Mouse (Mus musculus): ENCODE results near the gene Pld2.

Gene Pld2

DNA sequence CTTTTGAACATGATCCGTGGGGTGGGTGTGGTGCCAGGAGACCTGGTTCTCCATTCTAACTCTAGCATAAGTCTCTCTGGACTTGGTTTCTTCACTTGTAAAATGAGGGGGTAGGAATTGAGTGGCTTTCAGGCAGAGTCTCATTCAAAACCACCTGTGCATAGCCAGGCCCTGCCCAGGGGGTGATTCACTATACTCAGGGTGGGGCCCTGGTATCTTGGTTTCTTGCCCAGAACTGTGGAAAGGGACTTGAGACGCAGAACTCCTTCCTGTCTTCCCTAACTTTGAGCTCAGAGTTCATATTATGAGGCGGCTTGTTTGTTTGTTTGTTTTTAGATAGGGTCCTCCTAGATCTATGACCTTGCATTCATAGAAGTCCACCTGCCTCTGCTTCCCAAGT is 37.3 kb downstream of the Pld2 start:
- no peak for DNase-seq (ENCODE audit: low spot score)

DNA sequence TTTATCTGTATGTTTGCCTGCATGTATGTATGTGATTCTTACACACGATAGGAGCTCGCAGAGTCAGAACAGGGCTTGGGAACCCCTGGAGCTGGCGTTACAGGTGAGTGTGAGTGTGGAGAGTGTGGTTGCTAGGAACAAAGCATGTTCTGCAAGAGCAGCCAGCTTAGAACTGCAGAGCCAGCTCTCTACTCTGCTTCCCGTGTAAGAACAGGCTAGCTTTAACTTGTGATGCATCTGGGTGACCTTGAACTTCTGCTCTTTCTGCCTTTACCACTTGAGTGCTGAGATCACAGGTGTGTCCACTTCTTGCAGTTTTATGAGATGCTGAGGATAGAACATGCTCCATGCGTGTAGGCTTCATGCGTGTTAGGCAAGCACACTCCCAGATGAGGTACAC is 39.1 kb downstream of the Pld2 start:
- no peak for DNase-seq (ENCODE audit: low spot score)

DNA sequence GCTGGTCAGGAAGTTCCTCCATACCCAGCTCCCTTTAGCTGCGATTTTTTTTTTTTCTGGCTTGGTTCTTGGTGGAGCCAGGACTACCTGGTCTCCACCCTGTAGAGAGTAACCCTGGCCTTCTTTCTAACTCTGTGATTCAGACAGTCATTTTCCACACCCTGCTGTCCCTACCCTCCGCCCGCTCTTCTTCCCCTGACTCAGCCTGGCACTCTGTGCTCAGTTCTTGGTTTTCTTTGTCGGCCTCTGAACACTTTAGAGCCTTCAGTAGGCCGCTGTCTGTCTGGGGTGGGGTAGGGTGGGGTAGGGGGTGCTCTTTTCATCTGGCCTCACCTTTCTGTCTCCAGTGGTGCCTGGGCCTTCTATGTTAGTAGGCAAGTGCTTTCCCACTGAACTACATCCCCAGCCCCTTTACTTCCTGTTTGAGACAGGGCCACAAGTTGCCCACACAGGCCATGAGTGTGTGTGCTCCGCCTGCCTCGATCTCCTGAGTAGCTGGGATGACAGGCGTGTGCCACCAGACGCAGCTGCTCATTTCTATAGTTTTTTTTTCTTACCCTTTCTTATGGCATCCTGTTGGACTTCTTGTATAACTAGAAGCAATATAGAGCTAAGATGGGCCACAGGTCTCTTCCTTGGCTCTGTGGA is 40.0 kb downstream of the Pld2 start:
- no peak for DNase-seq (ENCODE audit: low spot score)

DNA sequence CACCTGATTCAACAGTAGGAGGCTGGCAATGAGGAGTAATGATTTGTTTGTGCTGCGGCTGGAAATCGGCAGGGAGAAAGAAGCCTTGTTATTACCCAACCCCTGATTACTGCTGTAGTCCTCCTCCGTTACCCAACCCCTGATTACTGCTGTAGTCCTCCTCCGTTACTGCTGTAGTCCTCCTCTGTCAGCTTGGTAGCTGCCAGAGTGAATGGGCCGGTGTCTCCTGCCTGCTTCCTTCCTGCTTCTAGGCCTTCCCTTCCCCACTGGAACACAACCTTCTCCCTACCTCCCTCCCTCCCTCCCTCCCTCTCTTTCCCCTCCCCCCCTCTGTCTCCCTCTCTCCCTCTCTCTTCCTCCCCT is 40.5 kb downstream of the Pld2 start:
- DNase-seq (ENCODE audit: low spot score), result no peak

DNA sequence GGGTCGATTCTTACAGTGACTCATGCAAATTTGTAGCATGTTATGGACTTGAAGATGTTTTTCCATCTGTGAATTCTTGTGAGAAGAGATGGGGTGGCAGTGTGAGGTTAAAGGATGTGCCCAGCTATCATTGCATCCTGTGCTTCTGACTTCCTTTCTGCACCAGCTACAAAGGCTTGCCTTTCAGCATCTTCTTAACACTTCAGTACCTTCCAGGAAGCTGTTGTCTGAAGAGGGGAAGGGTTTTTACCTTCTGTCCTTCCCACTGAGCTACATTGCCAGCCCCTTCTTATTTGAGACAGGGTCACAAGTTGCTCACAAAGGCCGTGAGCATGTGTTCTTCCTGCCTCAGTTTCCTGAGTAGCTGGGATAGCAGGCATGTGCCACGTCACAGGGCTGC is 41.1 kb downstream of the Pld2 start:
- no peak for DNase-seq (ENCODE audit: low spot score)

DNA sequence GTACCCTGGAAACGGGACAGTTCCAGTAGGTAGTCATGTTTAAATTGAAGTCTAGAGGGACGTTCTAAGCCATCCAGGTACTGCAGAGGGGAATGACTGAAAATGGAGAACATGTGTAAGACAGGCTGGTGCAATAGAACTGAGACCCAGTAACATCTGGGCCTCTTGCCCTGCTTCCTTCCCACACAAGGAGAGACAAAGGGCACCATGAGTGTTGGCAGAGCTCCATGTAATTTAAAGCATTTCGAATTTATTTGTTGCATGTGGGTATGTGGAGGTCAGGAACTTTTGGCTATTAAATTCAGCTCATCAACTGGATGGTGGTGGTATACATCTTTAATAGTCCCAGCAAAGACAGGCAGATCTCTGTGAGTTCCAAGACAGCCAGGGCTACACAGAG is 42.3 kb downstream of the Pld2 start:
- DNase-seq (ENCODE audit: low spot score), result no peak

DNA sequence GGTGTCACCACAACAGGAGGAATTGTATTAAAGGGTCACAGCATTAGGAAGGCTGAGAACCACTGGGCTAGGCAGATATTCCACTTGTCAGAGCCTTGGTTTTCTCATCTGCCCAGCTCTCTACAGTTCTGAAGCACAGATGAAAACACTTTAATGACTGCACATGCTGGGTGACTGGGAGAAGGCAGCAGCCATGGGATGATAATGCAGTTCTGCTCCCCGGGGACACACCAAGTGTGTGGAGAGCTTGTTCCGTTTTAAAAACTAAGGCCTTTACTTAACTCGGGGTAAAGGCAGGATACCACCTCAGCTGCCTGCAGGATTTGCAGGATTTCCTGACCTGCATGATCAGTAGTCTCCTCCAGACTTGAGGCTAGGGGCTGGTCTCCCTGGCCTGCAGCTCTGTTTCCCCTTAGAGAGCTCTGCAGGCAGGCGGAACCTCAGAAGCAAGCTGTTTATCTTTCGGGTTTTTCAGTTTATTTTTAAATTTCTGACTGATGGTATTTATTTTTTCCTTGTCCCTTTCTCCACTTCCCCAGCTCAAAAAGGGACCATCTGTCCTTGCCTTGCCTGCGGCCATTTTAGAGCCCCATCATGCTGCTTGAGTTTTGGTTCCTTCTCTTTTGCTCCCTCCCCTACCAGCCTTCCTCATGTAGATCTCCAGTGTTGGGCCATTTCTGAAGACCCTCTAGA is 43.3 kb downstream of the Pld2 start:
- DNase-seq (ENCODE audit: low spot score), result no peak

DNA sequence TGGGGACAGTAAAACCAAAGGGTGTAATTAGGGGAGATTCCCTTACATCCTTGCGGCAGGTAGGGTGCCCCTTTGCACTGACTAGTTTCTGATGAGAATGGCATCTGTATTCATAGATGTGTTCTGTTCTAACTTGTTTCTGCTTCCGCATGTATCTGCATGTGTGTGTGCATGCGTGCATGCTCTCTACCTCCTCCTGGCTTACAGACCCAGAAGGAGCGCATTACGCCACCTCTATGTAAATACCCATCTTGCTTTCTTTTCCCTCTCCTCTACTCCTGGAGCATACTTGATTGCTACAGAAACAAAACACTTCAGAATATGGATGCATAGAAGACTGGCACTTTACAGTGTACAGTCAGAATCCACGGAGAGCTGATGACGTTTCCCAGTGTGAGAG is 43.9 kb downstream of the Pld2 start:
- DNase-seq (ENCODE audit: low spot score), result no peak

DNA sequence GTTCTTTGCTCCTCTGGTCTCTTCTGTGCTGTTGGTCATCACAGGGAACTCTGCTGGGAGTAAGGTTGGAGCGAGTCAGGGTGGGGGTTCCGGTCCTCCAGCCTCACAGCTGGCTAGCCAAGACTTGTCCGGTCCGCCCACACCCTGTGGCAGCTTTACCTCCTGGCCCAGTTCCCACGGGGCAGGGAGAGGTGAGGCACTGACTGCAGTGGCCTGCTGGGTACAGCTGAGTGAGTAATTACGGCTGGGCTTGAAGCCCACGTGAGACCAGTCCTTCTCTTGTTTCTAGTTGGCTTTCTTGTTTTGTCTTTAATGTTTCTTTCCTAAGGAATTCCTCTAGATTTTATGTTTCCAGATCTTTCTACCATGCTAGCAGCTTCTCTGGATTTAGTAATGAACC is 45.6 kb downstream of the Pld2 start:
- DNase-seq (ENCODE audit: low spot score), result no peak

DNA sequence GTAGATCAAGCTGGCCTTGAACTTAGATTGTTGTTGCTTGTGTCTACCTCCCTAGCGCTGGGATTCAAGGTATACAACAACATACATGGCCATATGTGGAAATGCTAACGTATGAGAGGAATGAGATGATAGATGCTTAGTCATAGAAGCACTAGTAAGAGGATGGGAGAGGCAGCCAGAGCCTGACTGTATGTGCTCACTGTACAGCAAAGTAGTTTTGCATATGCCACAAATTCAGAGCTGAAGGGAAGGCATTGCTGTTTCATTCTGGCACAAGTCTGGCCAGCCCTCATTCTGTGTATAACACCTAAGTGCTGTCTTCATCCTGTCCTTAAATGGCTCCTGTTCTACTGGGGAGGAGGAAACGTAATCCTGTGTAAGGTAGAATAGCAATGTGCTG is 46.4 kb downstream of the Pld2 start:
- no peak for DNase-seq (ENCODE audit: low spot score)

DNA sequence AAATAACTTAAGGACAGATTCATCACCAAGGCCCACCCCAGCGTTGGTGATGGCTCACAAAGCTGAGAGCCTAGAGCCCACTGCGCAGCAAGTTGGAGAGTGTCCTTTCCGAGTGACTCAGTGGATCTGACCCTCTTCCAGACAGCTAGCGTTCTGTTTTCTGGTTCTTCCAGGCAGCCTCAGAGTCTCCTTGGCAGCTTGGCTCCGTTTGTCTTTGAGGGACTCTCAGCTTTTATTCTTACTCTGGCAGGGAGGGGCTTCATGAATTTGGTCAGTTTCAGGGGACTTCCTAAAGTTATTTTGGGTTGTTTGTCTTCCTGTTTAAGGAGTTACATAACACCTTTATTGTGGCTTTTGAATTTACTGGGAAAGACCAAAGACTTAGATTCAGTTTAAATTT is 47.1 kb downstream of the Pld2 start:
- no peak for DNase-seq (ENCODE audit: low spot score)

DNA sequence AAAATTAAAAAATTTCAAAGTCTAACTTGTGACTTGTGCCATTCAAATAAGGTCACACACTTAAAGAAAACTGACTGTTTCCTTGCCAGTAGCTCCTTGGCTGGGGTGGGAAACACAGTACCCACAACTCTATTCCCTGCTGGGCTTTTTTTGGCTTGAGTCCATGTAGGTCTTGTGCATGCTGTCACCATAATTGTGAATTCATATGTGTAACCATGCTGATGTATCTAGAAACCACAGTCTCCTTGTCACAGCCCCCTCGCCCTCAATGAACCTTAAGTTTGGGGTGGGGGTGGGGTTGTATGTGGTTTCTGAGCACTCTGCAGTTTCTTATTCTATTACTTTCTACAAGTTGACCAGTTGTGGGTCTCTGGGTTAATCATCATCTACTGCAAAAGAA is 51.9 kb downstream of the Pld2 start:
- DNase-seq (ENCODE audit: low spot score), result no peak

DNA sequence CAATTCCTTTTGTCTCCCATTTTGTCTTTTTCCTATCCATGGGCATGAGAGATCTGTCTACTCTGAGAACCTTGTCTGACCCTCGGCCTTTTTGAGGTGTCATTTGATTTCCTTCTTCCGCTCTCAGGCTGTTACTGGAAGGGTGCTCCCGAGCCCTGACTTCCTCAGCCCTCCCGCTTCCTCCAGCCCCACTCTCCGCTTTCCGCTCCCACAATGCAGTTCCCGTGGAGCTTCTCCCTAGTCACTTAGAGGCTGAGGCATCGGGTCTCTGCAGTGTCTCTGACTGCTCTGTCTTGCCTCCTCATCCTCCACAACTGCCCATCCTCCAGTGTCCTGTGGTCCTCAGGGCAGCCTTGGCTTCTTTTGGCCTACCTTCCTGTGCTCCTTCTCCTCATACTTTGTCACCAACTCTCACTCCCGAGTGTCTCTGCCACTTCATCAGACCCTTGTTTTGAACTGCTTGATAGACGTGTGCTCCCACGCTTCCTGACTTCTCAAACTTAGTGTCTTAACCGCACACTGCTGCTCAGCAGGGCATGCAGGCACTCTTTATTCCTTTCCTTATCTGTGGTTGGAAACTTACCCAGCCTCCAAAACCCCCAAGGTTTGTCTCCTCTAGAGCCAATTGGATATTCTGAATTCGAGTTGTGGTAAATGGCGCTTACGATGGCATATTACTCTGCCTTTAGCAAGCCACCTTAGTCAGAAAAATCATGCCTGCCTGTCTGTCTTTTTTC is 54.6 kb downstream of the Pld2 start:
- DNase-seq (ENCODE audit: low spot score), result no peak

DNA sequence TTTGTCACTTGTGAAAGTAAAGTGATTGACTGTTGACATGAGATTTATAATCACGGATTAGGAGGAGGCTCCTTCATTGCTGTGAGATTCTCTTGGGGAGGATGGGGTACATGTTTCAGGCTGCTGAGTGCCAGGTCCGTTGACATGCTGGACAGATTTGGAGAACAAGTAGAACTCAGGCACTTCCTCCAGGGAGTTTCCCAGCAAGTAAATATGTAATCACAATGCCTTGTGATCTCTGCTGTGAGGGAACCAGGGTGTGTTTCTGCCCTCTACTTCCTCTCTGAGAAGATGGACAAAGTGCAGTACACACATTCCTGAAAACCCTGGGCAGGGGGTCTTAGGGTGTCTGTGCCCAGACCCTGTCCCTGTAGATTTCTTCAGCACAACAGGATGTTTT is 55.8 kb downstream of the Pld2 start:
- no peak for DNase-seq (ENCODE audit: low spot score)

DNA sequence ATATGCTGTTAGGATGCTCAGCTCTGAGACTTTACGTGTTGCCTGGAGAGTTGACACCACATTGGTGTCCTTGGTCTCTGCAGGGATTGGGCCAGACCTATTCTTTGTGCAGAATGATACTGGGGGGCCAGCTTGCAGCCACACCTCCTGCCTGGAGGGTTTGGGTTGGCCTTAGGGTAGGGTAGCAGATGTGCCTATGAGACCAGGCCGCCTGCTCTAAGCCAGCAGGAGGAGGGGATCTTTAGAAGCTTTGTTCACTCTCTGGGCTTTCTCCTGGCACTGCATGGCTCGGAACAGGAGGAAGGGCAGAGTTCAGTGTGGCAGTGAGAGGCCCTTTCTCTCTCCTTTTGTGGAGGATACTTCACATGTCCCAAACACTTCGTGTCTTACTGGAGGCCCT is 56.2 kb downstream of the Pld2 start:
- no peak for DNase-seq (ENCODE audit: low spot score)

DNA sequence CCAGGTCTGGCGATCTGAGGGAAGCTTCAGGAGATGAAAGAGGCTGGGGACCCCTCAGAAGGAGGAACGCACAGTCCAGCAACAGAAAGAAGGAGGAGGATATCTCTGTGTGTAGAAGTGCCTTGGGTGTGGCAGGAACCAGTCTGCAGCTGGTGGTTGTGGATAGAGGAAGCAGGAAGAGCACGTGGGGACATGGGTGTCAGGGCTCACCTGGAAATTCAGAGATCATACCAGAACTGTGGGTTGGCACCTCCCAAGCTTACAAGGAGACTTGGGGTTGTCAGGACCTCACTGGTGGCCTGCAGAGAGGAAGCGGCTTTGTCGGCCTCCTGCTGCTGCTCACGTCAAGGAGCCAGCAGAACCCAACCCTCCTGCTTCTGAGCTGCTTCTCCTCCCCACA is 57.4 kb downstream of the Pld2 start:
- DNase-seq (ENCODE audit: low spot score), result no peak

DNA sequence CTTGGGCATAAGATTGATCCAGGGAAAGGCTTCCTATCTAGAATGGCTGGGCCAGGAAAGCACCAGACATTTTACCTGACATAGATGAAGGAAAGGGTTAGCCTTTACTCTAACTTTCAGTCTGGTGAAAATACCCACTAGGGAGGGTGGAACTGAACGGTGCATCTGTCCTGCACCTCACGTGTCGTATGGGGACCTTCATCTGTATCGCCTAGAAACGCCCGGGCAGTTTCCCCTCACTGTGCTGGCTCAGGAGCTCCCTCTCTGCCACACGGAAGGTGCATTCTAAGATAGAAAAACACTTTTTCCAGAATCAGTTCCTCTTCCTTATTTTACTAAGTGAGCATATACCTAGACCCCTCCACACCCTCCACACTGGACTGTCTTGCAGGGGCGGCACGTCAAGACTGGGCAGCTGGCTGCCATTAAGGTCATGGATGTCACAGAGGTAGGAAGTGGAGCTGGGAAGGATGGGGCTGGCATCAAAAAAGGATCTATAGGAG is 58.6 kb downstream of the Pld2 start:
- no peak for DNase-seq (ENCODE audit: low spot score)

DNA sequence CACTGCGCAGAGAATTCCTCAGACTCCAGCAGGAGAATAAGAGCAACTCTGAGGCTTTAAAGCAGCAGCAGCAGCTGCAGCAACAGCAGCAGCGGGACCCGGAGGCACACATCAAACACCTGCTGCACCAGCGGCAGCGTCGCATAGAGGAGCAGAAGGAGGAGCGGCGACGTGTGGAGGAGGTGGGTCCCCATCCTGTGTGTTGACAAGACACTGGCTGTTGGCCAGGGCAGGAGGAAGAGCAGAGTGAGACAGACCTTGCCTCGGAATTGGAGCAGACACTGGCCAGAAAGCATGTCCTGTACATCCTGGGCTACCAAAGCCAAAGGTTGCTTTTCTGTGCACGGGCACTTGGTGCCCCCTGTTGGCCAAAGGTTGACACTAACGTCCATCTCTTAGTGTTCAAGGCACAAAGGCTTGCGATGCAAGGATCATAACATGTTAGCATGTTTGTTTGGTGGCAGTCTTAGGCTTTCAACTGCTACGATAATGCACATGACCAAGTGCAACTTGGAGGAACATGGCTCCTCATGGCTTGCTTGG is 65.2 kb downstream of the Pld2 start:
- peak; percentile 86 for DNase-seq (ENCODE audit: low spot score)

DNA sequence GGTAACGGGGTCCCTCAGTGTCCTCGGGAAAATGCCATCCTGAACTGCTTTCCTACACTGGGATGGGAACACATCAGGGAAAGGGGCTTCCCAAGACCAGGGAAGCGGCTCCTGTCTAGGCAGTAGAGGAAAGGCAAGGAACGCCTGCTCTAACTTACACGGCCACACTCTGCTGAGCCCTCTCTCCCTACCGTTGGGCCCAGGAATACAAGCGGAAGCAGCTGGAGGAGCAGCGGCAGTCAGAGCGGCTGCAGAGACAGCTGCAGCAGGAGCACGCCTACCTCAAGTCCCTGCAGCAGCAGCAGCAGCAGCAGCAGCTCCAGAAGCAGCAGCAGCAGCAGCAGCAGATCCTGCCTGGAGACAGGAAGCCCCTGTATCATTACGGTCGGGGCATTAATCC is 66.9 kb downstream of the Pld2 start:
- no peak for DNase-seq (ENCODE audit: low spot score)

DNA sequence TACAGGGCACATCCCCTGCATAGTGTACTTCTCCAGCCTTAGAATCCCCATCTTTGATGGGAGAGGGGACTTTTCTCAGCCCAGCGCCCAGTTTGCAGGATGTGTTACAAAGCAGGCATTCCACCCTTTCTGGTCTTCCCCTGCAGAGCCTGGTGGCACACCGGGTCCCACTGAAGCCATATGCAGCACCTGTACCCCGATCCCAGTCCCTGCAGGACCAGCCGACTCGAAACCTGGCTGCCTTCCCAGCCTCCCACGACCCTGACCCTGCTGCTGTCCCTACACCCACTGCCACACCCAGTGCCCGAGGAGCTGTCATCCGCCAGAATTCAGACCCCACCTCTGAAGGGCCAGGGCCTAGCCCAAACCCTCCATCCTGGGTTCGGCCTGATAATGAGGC is 67.7 kb downstream of the Pld2 start:
- DNase-seq (ENCODE audit: low spot score), result no peak

Data from embryo, embryonic 10 days (tissue).